Mouse (Mus musculus): ENCODE data around the gene Rasgef1a.

DNA sequence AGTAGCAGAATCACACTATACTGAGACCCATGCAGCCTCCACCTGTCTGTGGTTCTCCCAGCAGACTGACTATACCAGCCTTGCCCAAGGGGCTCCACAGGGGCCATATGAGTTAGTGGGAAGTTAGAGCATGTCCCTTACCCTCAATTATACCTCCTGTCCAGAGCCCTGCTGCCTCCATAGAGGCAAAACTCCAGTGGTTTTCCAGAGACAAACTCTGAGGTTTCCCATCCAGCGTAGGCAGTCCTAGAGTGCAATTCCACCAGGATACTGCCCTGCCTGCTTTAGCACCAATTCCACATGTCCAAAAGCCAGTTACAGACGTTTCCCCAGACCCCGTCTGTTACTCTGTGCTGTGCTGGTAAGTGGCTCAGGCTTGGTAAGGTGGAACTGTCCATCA is 68.1 kb downstream of the Rasgef1a start:
- no peak for TF ChIP-seq POLR2A (IDR thresholded peaks at IDR 0.05; ENCODE audit: borderline replicate concordance, low read depth, low read length)
- TF ChIP-seq CTCF (IDR thresholded peaks at IDR 0.05; ENCODE audit: low read depth, low read length), result no peak

Measured in bone marrow macrophage, adult 2 months (primary cell).